In the genomic region with DNA sequence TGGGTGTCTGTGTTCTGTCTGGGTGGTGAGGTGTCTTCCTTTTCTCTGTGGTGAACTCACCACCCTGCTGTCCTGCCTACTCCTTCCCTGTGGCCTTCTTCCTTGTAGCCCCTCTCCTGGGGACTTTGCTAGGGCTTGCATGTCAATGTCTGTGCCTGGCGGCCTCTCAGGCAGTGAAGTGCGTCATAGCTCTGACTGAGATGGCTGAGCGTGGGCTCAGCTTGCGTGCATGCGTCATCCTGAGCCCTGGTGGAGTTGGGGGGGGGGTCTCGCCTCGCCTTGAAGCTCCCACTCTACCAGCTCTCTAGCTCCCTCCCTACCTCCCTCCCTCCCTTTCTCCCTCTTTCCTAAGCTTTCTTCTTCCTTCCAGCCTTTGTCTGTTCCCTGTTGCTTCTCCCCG, we compare ENCODE assay signal across 18 mouse cellular contexts.
DNase-seq lines count a peak whose midpoint lies in the region; ATAC-seq and TF ChIP-seq lines count a peak whose summit lies in the region.
"Had no signal": no experiment of that assay in that cellular context is flagged by ENCODE, and none has a peak within 500 bp of the region (broad histone marks: within the 10 kb centered on the region; RNA-seq: fewer than 3 reads in every experiment).

No protein-coding gene starts in this region.

- peaks cover 34% of the 10 kb centered on the region for H3K27me3 ChIP-seq in hindbrain, embryonic 10.5 days (ENCODE audit: insufficient read depth, poor library complexity, severe bottlenecking)
- H3K27me3 ChIP-seq in hindbrain, embryonic 11.5 days (ENCODE audit: control insufficient read depth, insufficient read depth, low read length), result no peaks in the 10 kb centered on the region
- H3K27me3 ChIP-seq in neural tube, embryonic 13.5 days, result no peaks in the 10 kb centered on the region
- H3K27me3 ChIP-seq in neural tube, embryonic 15.5 days (replicated peaks), result no peaks in the 10 kb centered on the region
- H3K27me3 ChIP-seq in forebrain, postnatal 0 days (ENCODE audit: insufficient read depth, low read length), result no peaks in the 10 kb centered on the region
- H3K27me3 ChIP-seq: hindbrain, embryonic 15.5 days had no signal

- no peaks in the 10 kb centered on the region for H3K9me3 ChIP-seq in hindbrain, embryonic 10.5 days
- no peaks in the 10 kb centered on the region for H3K9me3 ChIP-seq in hindbrain, embryonic 11.5 days (ENCODE audit: control insufficient read depth, low read length)
- no peaks in the 10 kb centered on the region for H3K9me3 ChIP-seq in neural tube, embryonic 13.5 days
- H3K9me3 ChIP-seq in neural tube, embryonic 15.5 days (replicated peaks), result no peaks in the 10 kb centered on the region
- H3K9me3 ChIP-seq in forebrain, postnatal 0 days (ENCODE audit: low read length), result no peaks in the 10 kb centered on the region
- H3K9me3 ChIP-seq: hindbrain, embryonic 15.5 days had no signal

- no peak overlapping the region for H3K4me2 ChIP-seq in hindbrain, embryonic 11.5 days (replicated peaks; ENCODE audit: low read depth, low read length)
- no peak overlapping the region for H3K4me2 ChIP-seq in neural tube, embryonic 13.5 days
- no peak overlapping the region for H3K4me2 ChIP-seq in neural tube, embryonic 15.5 days
- no peak overlapping the region for H3K4me2 ChIP-seq in forebrain, postnatal 0 days (ENCODE audit: low read depth)
- H3K4me2 ChIP-seq: hindbrain, embryonic 15.5 days had no signal

- H3K27ac ChIP-seq in hindbrain, embryonic 10.5 days, result peak overlapping the region; percentile 94
- H3K27ac ChIP-seq in hindbrain, embryonic 11.5 days (ENCODE audit: low read depth, low read length), result no peak overlapping the region
- H3K27ac ChIP-seq in neural tube, embryonic 13.5 days (replicated peaks), result 0 out of 2 replicates have a peak overlapping the region, but pooled peaks have one; percentile 38
- H3K27ac ChIP-seq in neural tube, embryonic 15.5 days (replicated peaks), result no peak overlapping the region
- peak overlapping the region; percentile 9; the same call in 1 of the 2 replicates for H3K27ac ChIP-seq in forebrain, postnatal 0 days (ENCODE audit: low read depth, low read length)
- H3K27ac ChIP-seq: kidney, postnatal 0 days had no signal

- no peak for TF ChIP-seq CTCF in forebrain, postnatal 0 days (IDR thresholded peaks at IDR 0.05; ENCODE audit: low read depth)

- no peaks in the 10 kb centered on the region for H3K36me3 ChIP-seq in hindbrain, embryonic 10.5 days
- H3K36me3 ChIP-seq in hindbrain, embryonic 11.5 days (ENCODE audit: control insufficient read depth, insufficient read depth, low read length), result no peaks in the 10 kb centered on the region
- H3K36me3 ChIP-seq in neural tube, embryonic 13.5 days, result no peaks in the 10 kb centered on the region
- H3K36me3 ChIP-seq in neural tube, embryonic 15.5 days, result no peaks in the 10 kb centered on the region
- no peaks in the 10 kb centered on the region for H3K36me3 ChIP-seq in forebrain, postnatal 0 days (ENCODE audit: insufficient read depth)
- H3K36me3 ChIP-seq: hindbrain, embryonic 15.5 days had no signal

- H3K4me3 ChIP-seq in hindbrain, embryonic 10.5 days, result no peak overlapping the region
- H3K4me3 ChIP-seq in hindbrain, embryonic 11.5 days (ENCODE audit: low read depth, low read length), result no peak overlapping the region
- H3K4me3 ChIP-seq in neural tube, embryonic 13.5 days, result no peak overlapping the region
- H3K4me3 ChIP-seq in neural tube, embryonic 15.5 days (replicated peaks), result no peak overlapping the region
- no peak overlapping the region for H3K4me3 ChIP-seq in forebrain, postnatal 0 days (ENCODE audit: low read depth, low read length)
- H3K4me3 ChIP-seq: hindbrain, embryonic 15.5 days had no signal

- WGBS in hindbrain, embryonic 10.5 days, result 60% methylated on average over 8 of the region's 8 CpGs
- WGBS in hindbrain, embryonic 11.5 days, result 65% methylated on average over 8 of the region's 8 CpGs
- WGBS in neural tube, embryonic 13.5 days, result 55% methylated on average over 8 of the region's 8 CpGs
- 59% methylated on average over 8 of the region's 8 CpGs for WGBS in neural tube, embryonic 15.5 days
- 59% methylated on average over 8 of the region's 8 CpGs for WGBS in forebrain, postnatal 0 days

- H3K4me1 ChIP-seq in hindbrain, embryonic 10.5 days (replicated peaks), result peaks cover 95% of the 10 kb centered on the region
- peaks cover 47% of the 10 kb centered on the region for H3K4me1 ChIP-seq in hindbrain, embryonic 11.5 days (replicated peaks; ENCODE audit: control insufficient read depth, insufficient read depth, low read length)
- H3K4me1 ChIP-seq in neural tube, embryonic 13.5 days (replicated peaks), result peaks cover 86% of the 10 kb centered on the region
- H3K4me1 ChIP-seq in neural tube, embryonic 15.5 days, result peaks cover 65% of the 10 kb centered on the region
- H3K4me1 ChIP-seq in forebrain, postnatal 0 days (ENCODE audit: insufficient read depth), result peaks cover 22% of the 10 kb centered on the region

- no peak for DNase-seq in hindbrain, embryonic 10.5 days (ENCODE audit: low spot score)
- DNase-seq in hindbrain, embryonic 11.5 days (ENCODE audit: low spot score), result no peak
- no peak for DNase-seq in forebrain, postnatal 0 days
- no peak for DNase-seq in layer of hippocampus, adult 18-20 months (ENCODE audit: low spot score in 2 of 2)
- no peak for DNase-seq in adrenal gland, postnatal 25 days
- DNase-seq in adrenal gland, postnatal 36 days, result no peak
- DNase-seq: adrenal gland, postnatal 10 days; cerebellum, adult 9-10 months; gastrocnemius, postnatal 25 days; lung, adult 2 months; lung, postnatal 36 days; right cerebral cortex, postnatal 4 days; thymus, postnatal 4 days had no signal

- ATAC-seq in hindbrain, embryonic 11.5 days (ENCODE audit: low FRiP score), result no peak
- no peak for ATAC-seq in neural tube, embryonic 13.5 days (ENCODE audit: low read depth)
- ATAC-seq in neural tube, embryonic 15.5 days (ENCODE audit: low FRiP score), result no peak
- ATAC-seq in forebrain, postnatal 0 days, result peak; percentile 21; the same call in 1 of the 2 replicates
- ATAC-seq: intestine, postnatal 0 days had no signal

- no peak overlapping the region for H3K9ac ChIP-seq in hindbrain, embryonic 11.5 days (ENCODE audit: low read depth, low read length)
- no peak overlapping the region for H3K9ac ChIP-seq in neural tube, embryonic 13.5 days
- H3K9ac ChIP-seq in neural tube, embryonic 15.5 days (replicated peaks), result no peak overlapping the region
- H3K9ac ChIP-seq in forebrain, postnatal 0 days, result no peak overlapping the region
- H3K9ac ChIP-seq: hindbrain, embryonic 15.5 days had no signal

Comparison
In these comparisons a context has a peak if more than half of its experiments do, and no peak if none do; other contexts are left out.
1. H3K27ac ChIP-seq: peak in hindbrain, embryonic 10.5 days (single experiment), neural tube, embryonic 13.5 days (single experiment) and forebrain, postnatal 0 days (single experiment); none in hindbrain, embryonic 11.5 days (single experiment) and neural tube, embryonic 15.5 days (single experiment).